Mouse (Mus musculus) MEL (cell line): ENCODE results near the gene Pkmyt1. TPM values are rescaled to one million over a fixed set of nuclear protein-coding genes. Genes with fewer than 3 reads are reported as not detected.
A peak's percentile ranks its signal among the peaks of the same experiment; 100 is the strongest.

Experiments used
- DNase-seq: peaks from one replicate; pipeline ENCODE4 v3.0.0; 2011; ENCODE audit warnings: low read depth, low spot score
- H3K27ac ChIP-seq: 2 replicates; pipeline ENCODE4 v1.5.1; 2012; ENCODE audit warnings: low read depth, mild to moderate bottlenecking, control low read depth, low read length, moderate library complexity; ENCODE audit not compliant: control insufficient read depth
- H3K27me3 ChIP-seq, 2 experiments: fragments of 150-350 bp in 1 of 2; sonication (generic) in 1 of 2; 2 replicates each; pipeline ENCODE4 v1.6.1; 2012; ENCODE audit warnings: low read length in 2 of 2, mild to moderate bottlenecking in 2 of 2, improper control_type of control experiment in 1 of 2, moderate library complexity in 1 of 2; ENCODE audit not compliant: insufficient read depth in 2 of 2, control insufficient read depth in 1 of 2
- H3K36me3 ChIP-seq, 2 experiments: 2 replicates each; pipeline ENCODE4 v1.6.1; 2012 to 2014; ENCODE audit warnings: low read length in 2 of 2, improper control_type of control experiment in 1 of 2, inconsistent platforms in 1 of 2, mild to moderate bottlenecking in 1 of 2; ENCODE audit not compliant: insufficient read depth in 2 of 2, control insufficient read depth in 1 of 2
- H3K4me1 ChIP-seq, 2 experiments: fragments of 150-350 bp in 1 of 2; sonication (generic) in 1 of 2; 2 replicates each; pipeline ENCODE4 v1.6.1; 2012; ENCODE audit warnings: low read length in 2 of 2, improper control_type of control experiment in 1 of 2, mild to moderate bottlenecking in 1 of 2; ENCODE audit not compliant: insufficient read depth in 2 of 2, control insufficient read depth in 1 of 2
- H3K4me3 ChIP-seq, 2 experiments: fragments of 150-350 bp in 1 of 2; sonication (generic) in 1 of 2; 2 replicates each; pipeline ENCODE4 v1.5.1; 2012; ENCODE audit warnings: low read depth in 2 of 2, low read length in 2 of 2, mild to moderate bottlenecking in 2 of 2, moderate library complexity in 2 of 2, control low read depth in 1 of 2, improper control_type of control experiment in 1 of 2; ENCODE audit not compliant: control insufficient read depth in 1 of 2, insufficient read depth in 1 of 2
- H3K79me2 ChIP-seq: 2 replicates; pipeline ENCODE4 v1.6.1; 2012; ENCODE audit warnings: mild to moderate bottlenecking, low read length, moderate library complexity; ENCODE audit not compliant: control insufficient read depth, poor library complexity, insufficient read depth
- H3K9ac ChIP-seq: 2 replicates; pipeline ENCODE4 v1.6.1; 2012; ENCODE audit warnings: low read depth, mild to moderate bottlenecking, control low read depth, low read length, moderate library complexity; ENCODE audit not compliant: control insufficient read depth, poor library complexity, severe bottlenecking
- H3K9me3 ChIP-seq: fragments of 150-350 bp; sonication (generic); replicated peaks from 2 replicates; pipeline ENCODE4 v1.6.1; 2012; ENCODE audit warnings: mild to moderate bottlenecking, low read length, improper control_type of control experiment, moderate library complexity; ENCODE audit not compliant: insufficient read depth
- BHLHE40 ChIP-seq: IDR thresholded peaks from 2 replicates; pipeline ENCODE4 v1.6.1; 2012; ENCODE audit warnings: low read depth, mild to moderate bottlenecking, inconsistent platforms, low read length, improper control_type of control experiment, borderline replicate concordance
- CHD2 ChIP-seq: IDR thresholded peaks from 2 replicates; pipeline ENCODE4 v1.6.1; 2011; ENCODE audit warnings: low read length, improper control_type of control experiment
- CTCF ChIP-seq, 3 experiments: IDR thresholded peaks in 2 of 3; conservative IDR thresholded peaks in 1 of 3; 2 replicates each; pipeline ENCODE4 v1.5.1; 2011 to 2012; ENCODE audit warnings: low read length in 3 of 3, low read depth in 2 of 3, mild to moderate bottlenecking in 2 of 3, improper control_type of control experiment in 1 of 3, inconsistent platforms in 1 of 3, mixed read lengths in 1 of 3, moderate library complexity in 1 of 3; ENCODE audit not compliant: control insufficient read depth in 1 of 3, insufficient read depth in 1 of 3, poor library complexity in 1 of 3, severe bottlenecking in 1 of 3
- EP300 ChIP-seq, 2 experiments: IDR thresholded peaks; 2 replicates each; pipeline ENCODE4 v1.6.1; 2011; ENCODE audit warnings: improper control_type of control experiment in 2 of 2, low read length in 2 of 2, low read depth in 1 of 2, mild to moderate bottlenecking in 1 of 2
- HCFC1 ChIP-seq: IDR thresholded peaks from 2 replicates; pipeline ENCODE4 v1.6.1; 2012; ENCODE audit warnings: low read depth, mild to moderate bottlenecking, inconsistent platforms, low read length, improper control_type of control experiment, moderate library complexity
- JUND ChIP-seq: IDR thresholded peaks from 2 replicates; pipeline ENCODE4 v1.6.1; 2011; ENCODE audit warnings: low read depth, mild to moderate bottlenecking, improper control_type of control experiment, low read length
- MYC ChIP-seq: IDR thresholded peaks from 2 replicates; pipeline ENCODE4 v1.6.1; 2011; ENCODE audit warnings: low read depth, mild to moderate bottlenecking, low read length, improper control_type of control experiment, moderate library complexity
- TCF12 ChIP-seq: IDR thresholded peaks from 2 replicates; pipeline ENCODE4 v1.6.1; 2014; ENCODE audit warnings: low read depth, mild to moderate bottlenecking, inconsistent platforms, low read length, improper control_type of control experiment, moderate library complexity
- polyA plus RNA-seq, 2 experiments: library from polyadenylated mRNA; stranded (reverse) in 1 of 2; unstranded in 1 of 2; fragments of >175 nt in 1 of 2; fragments of >200 nt in 1 of 2; gene quantifications; 2 replicates each; pipeline versions ENCODE4 v1.2.1 to v1.2.4; 2012; ENCODE audit warnings: low replicate concordance in 2 of 2, low read depth in 1 of 2; ENCODE audit not compliant: insufficient read length in 2 of 2, insufficient read depth in 1 of 2, missing spikeins in 1 of 2
- total RNA-seq: library from RNA; depleted of rRNA; stranded (reverse); fragments of 300-350 nt; gene quantifications from 2 replicates; pipeline ENCODE4 v1.2.3, GENCODE M21; 2012

The Pkmyt1 gene
- total and polyA plus RNA-seq, 3 experiments = 16.6 to 49.8 TPM; not detected in 1

GRCm38 (mm10) chr17:23734341-23734740 lies 8.2 kb downstream of the Pkmyt1 start:
- H3K9ac ChIP-seq = no peak overlapping the region
- no peaks in the 10 kb centered on the region for H3K79me2 ChIP-seq
- peaks cover 0 to 5% of the 10 kb centered on the region in 2 experiments; a peak in 1 of 4 replicates for H3K4me1 ChIP-seq
- DNase-seq = no peak
- H3K27ac ChIP-seq = no peak overlapping the region
- H3K4me3 ChIP-seq = no peak overlapping the region
- no peaks in the 10 kb centered on the region for H3K9me3 ChIP-seq
- peaks cover 0 to 3% of the 10 kb centered on the region in 2 experiments; a peak in 2 of 4 replicates for H3K36me3 ChIP-seq
- TF ChIP-seq BHLHE40 (no peak), TCF12 (no peak), HCFC1 (no peak), CHD2 (no peak)
- H3K27me3 ChIP-seq = no peaks in the 10 kb centered on the region

- Histone ChIP-seq H3K36me3 (no peaks in the 10 kb centered on the region; a peak in 1 of 4 replicates), H3K79me2 (no peaks in the 10 kb centered on the region; the same call in 1 of the 2 replicates), H3K27me3 (no peaks in the 10 kb centered on the region), H3K9ac (no peak overlapping the region), H3K27ac (no peak overlapping the region), H3K4me1 (peaks cover 0 to 5% of the 10 kb centered on the region in 2 experiments; a peak in 1 of 4 replicates), H3K9me3 (no peaks in the 10 kb centered on the region), H3K4me3 (no peak overlapping the region)
- peak; percentile 28 for DNase-seq
- TF ChIP-seq JUND (no peak), CTCF (IDR thresholded peaks at IDR 0.05 in 2 of 3, conservative IDR thresholded peaks at IDR 0.05 in 1 of 3; ENCODE audit: control insufficient read depth in 1 of 3, insufficient read depth in 1 of 3, low read depth in 2 of 3, low read length in 3 of 3, poor library complexity in 1 of 3, severe bottlenecking in 1 of 3) (peak; percentile 20 to 23 (median 22); a peak in 3 of 6 replicates)
Observed at GRCm38 (mm10) chr17:23737493-23738445, 11.6 kb downstream of the Pkmyt1 start.

DNA sequence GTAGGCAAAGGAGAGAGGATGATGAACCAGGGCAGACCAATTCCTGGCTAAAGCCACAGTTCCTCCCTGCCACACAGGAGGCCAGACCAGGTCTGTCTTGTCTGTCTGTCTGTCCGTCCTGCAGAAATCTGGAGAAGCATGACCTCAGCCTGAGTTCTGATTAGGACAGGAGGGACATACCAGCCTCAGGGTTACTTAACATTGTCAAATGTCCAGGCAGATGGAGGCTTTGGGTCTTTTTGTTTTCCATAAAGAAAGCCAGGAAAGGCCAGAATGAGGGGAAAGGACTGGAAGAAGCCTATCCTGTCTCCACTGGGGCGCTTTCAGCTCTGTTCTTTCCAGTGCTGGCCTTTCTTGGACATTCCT lies 12.7 kb downstream of the Pkmyt1 start:
- TF ChIP-seq EP300 (IDR thresholded peaks at IDR 0.05; ENCODE audit: low read depth in 1 of 2, low read length in 2 of 2) (no peak), MYC (no peak), CTCF (IDR thresholded peaks at IDR 0.05 in 2 of 3, conservative IDR thresholded peaks at IDR 0.05 in 1 of 3; ENCODE audit: control insufficient read depth in 1 of 3, insufficient read depth in 1 of 3, low read depth in 2 of 3, low read length in 3 of 3, poor library complexity in 1 of 3, severe bottlenecking in 1 of 3) (no peak)
- DNase-seq = no peak
- H3K36me3 ChIP-seq = no peaks in the 10 kb centered on the region; a peak in 1 of 4 replicates
- no peaks in the 10 kb centered on the region for H3K9me3 ChIP-seq
- no peaks in the 10 kb centered on the region; the same call in 1 of the 2 replicates for H3K79me2 ChIP-seq
- H3K27me3 ChIP-seq = no peaks in the 10 kb centered on the region
- H3K27ac ChIP-seq = no peak overlapping the region
- H3K4me3 ChIP-seq = no peak overlapping the region
- peaks cover 0 to 5% of the 10 kb centered on the region in 2 experiments; a peak in 1 of 4 replicates for H3K4me1 ChIP-seq
- H3K9ac ChIP-seq = no peak overlapping the region
